Mouse (Mus musculus): ENCODE results near the gene Unc80. TPM values are rescaled to one million over a fixed set of nuclear protein-coding genes. Genes with fewer than 3 reads are reported as not detected.

The Unc80 gene
- polyA plus RNA-seq, 1 experiment from 2014 or later: 0.27 TPM

DNA sequence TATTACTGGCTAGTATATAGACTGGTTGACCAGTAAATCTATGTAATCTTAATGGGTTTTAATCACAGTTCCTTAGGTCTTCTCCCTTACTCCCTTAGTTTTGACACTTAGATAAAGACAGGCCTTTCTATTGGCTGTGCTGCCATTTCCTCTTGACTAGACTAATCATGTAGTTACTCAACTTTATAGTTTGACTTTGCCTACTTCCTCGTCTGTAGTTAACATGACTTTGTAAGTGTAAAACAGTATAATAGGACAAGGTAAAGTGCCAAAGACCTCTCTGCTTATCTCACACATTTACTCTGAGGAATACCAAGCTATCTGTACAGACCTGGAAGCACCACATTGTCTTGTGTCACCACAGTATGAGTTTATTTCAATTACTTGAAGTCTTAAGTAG is 262.4 kb downstream of the Unc80 start:
- Histone ChIP-seq H3K4me1 (ENCODE audit: control insufficient read depth, insufficient read depth, low read length) (no peaks in the 10 kb centered on the region), H3K36me3 (ENCODE audit: control insufficient read depth, insufficient read depth, low read length) (peaks cover 2% of the 10 kb centered on the region; the same call in 1 of the 2 replicates), H3K27ac (ENCODE audit: low read length) (no peak overlapping the region), H3K9me3 (ENCODE audit: control insufficient read depth, low read length) (no peaks in the 10 kb centered on the region), H3K9ac (ENCODE audit: low read depth, low read length) (no peak overlapping the region), H3K27me3 (replicated peaks; ENCODE audit: control insufficient read depth, insufficient read depth, low read length) (no peaks in the 10 kb centered on the region), H3K4me2 (ENCODE audit: low read depth, low read length) (no peak overlapping the region), H3K4me3 (ENCODE audit: low read length) (no peak overlapping the region)
- WGBS: 44% methylated on average over 1 of the region's 1 CpGs
- ATAC-seq: peak; percentile 84

Other genes starting within 250 kb of the Unc80 start
- gene Rpe, start 232.5 kb downstream of the Unc80 start, polyA plus RNA-seq (2015; fragmentation: Nextera tagmentation; extraction: Ambion mirVana): 69.9 and 74.8 TPM in 2 replicates